Mouse (Mus musculus): ENCODE measurements at regions not wholly inside any gene's neighbourhood (a gene's known extent, or its start where the extent isn't known, plus 50 kb on each side); places are given as distances from the start of the nearest gene placed in this dataset.

- Histone ChIP-seq H3K4me3 (ENCODE audit: low read depth, low read length) (no peak overlapping the region), H3K9me3 (ENCODE audit: low read length) (no peaks in the 10 kb centered on the region), H3K27me3 (replicated peaks; ENCODE audit: insufficient read depth, low read length) (no peaks in the 10 kb centered on the region), H3K4me1 (ENCODE audit: insufficient read depth, low read depth, low read length) (no peaks in the 10 kb centered on the region), H3K36me3 (ENCODE audit: insufficient read depth, low read length) (no peaks in the 10 kb centered on the region), H3K27ac (ENCODE audit: low read length) (no peak overlapping the region), H3K4me2 (replicated peaks; ENCODE audit: low read depth, low read length) (no peak overlapping the region), H3K9ac (replicated peaks; ENCODE audit: low read depth) (no peak overlapping the region)
- TF ChIP-seq EP300 (IDR thresholded peaks at IDR 0.05) (no peak), CTCF (IDR thresholded peaks at IDR 0.05) (no peak)
- no peak for DNase-seq (ENCODE audit: low spot score)
- ATAC-seq: no peak
- 69% methylated on average over 5 of the region's 5 CpGs for WGBS
These were observed 2379.9 kb upstream of the Gm7489 start for GRCm38 (mm10) chr15:51504789-51505188.

- no peak overlapping the region for H3K4me3 ChIP-seq (ENCODE audit: low read depth, low read length)
- WGBS: 87% methylated on average over 2 of the region's 2 CpGs
- no peaks in the 10 kb centered on the region for H3K36me3 ChIP-seq (ENCODE audit: insufficient read depth, low read length)
- H3K27me3 ChIP-seq (replicated peaks; ENCODE audit: insufficient read depth, low read length): no peaks in the 10 kb centered on the region
- no peak for DNase-seq (ENCODE audit: low spot score)
- no peak overlapping the region for H3K4me2 ChIP-seq (replicated peaks; ENCODE audit: low read depth, low read length)
- no peak for ATAC-seq
- TF ChIP-seq CTCF (IDR thresholded peaks at IDR 0.05) (no peak), EP300 (IDR thresholded peaks at IDR 0.05) (no peak)
- no peaks in the 10 kb centered on the region for H3K9me3 ChIP-seq (ENCODE audit: low read length)
- H3K4me1 ChIP-seq (ENCODE audit: insufficient read depth, low read depth, low read length): no peaks in the 10 kb centered on the region
- no peak overlapping the region for H3K9ac ChIP-seq (replicated peaks; ENCODE audit: low read depth)
- H3K27ac ChIP-seq (ENCODE audit: low read length): no peak overlapping the region
These were observed 2377.6 kb upstream of the Gm7489 start for GRCm38 (mm10) chr15:51507126-51507525.

- DNase-seq (ENCODE audit: low spot score) (no peak), ATAC-seq (no peak)
- Histone ChIP-seq H3K4me3 (ENCODE audit: low read depth, low read length) (no peak overlapping the region), H3K4me1 (ENCODE audit: insufficient read depth, low read depth, low read length) (no peaks in the 10 kb centered on the region), H3K36me3 (ENCODE audit: insufficient read depth, low read length) (no peaks in the 10 kb centered on the region), H3K9me3 (ENCODE audit: low read length) (no peaks in the 10 kb centered on the region), H3K27ac (ENCODE audit: low read length) (no peak overlapping the region), H3K4me2 (replicated peaks; ENCODE audit: low read depth, low read length) (no peak overlapping the region), H3K9ac (replicated peaks; ENCODE audit: low read depth) (no peak overlapping the region), H3K27me3 (replicated peaks; ENCODE audit: insufficient read depth, low read length) (no peaks in the 10 kb centered on the region)
- TF ChIP-seq EP300 (IDR thresholded peaks at IDR 0.05) (no peak), CTCF (IDR thresholded peaks at IDR 0.05) (no peak)
- WGBS: 49% methylated on average over 5 of the region's 5 CpGs
These were observed 2373.4 kb upstream of the Gm7489 start for GRCm38 (mm10) chr15:51511319-51511718.

GRCm38 (mm10) chr15:51536317-51536716 is 2348.4 kb upstream of the Gm7489 start:
- Histone ChIP-seq H3K4me1 (ENCODE audit: insufficient read depth, low read depth, low read length) (no peaks in the 10 kb centered on the region), H3K9me3 (ENCODE audit: low read length) (no peaks in the 10 kb centered on the region), H3K27me3 (replicated peaks; ENCODE audit: insufficient read depth, low read length) (no peaks in the 10 kb centered on the region), H3K9ac (replicated peaks; ENCODE audit: low read depth) (no peak overlapping the region), H3K4me2 (replicated peaks; ENCODE audit: low read depth, low read length) (no peak overlapping the region), H3K27ac (ENCODE audit: low read length) (no peak overlapping the region), H3K4me3 (ENCODE audit: low read depth, low read length) (no peak overlapping the region), H3K36me3 (ENCODE audit: insufficient read depth, low read length) (no peaks in the 10 kb centered on the region)
- no peak for ATAC-seq
- TF ChIP-seq EP300 (IDR thresholded peaks at IDR 0.05) (no peak), CTCF (IDR thresholded peaks at IDR 0.05) (no peak)
- no peak for DNase-seq (ENCODE audit: low spot score)
- 52% methylated on average over 5 of the region's 5 CpGs for WGBS

GRCm38 (mm10) chr15:51551216-51551775 is 2333.4 kb upstream of the Gm7489 start:
- TF ChIP-seq CTCF (IDR thresholded peaks at IDR 0.05): no peak
- no peak for TF ChIP-seq EP300 (IDR thresholded peaks at IDR 0.05)
- H3K9me3 ChIP-seq (ENCODE audit: low read length): no peaks in the 10 kb centered on the region
- DNase-seq (ENCODE audit: low spot score): peak; percentile 10
- H3K4me3 ChIP-seq (ENCODE audit: low read depth, low read length): no peak overlapping the region
- no peaks in the 10 kb centered on the region for H3K27me3 ChIP-seq (replicated peaks; ENCODE audit: insufficient read depth, low read length)
- no peak overlapping the region for H3K4me2 ChIP-seq (replicated peaks; ENCODE audit: low read depth, low read length)
- no peak overlapping the region for H3K9ac ChIP-seq (replicated peaks; ENCODE audit: low read depth)
- H3K27ac ChIP-seq (ENCODE audit: low read length): no peak overlapping the region
- no peak for ATAC-seq
- no peaks in the 10 kb centered on the region for H3K4me1 ChIP-seq (ENCODE audit: insufficient read depth, low read depth, low read length)
- WGBS: 86% methylated on average over 4 of the region's 4 CpGs
- H3K36me3 ChIP-seq (ENCODE audit: insufficient read depth, low read length): no peaks in the 10 kb centered on the region

- Histone ChIP-seq H3K9ac (replicated peaks; ENCODE audit: low read depth) (no peak overlapping the region), H3K36me3 (ENCODE audit: insufficient read depth, low read length) (no peaks in the 10 kb centered on the region), H3K4me3 (ENCODE audit: low read depth, low read length) (no peak overlapping the region), H3K27me3 (replicated peaks; ENCODE audit: insufficient read depth, low read length) (no peaks in the 10 kb centered on the region), H3K9me3 (ENCODE audit: low read length) (no peaks in the 10 kb centered on the region), H3K4me2 (replicated peaks; ENCODE audit: low read depth, low read length) (no peak overlapping the region), H3K4me1 (ENCODE audit: insufficient read depth, low read depth, low read length) (no peaks in the 10 kb centered on the region), H3K27ac (ENCODE audit: low read length) (no peak overlapping the region)
- no peak for DNase-seq (ENCODE audit: low spot score)
- TF ChIP-seq EP300 (IDR thresholded peaks at IDR 0.05) (no peak), CTCF (IDR thresholded peaks at IDR 0.05) (no peak)
- no peak for ATAC-seq
These were observed 2326.5 kb upstream of the Gm7489 start for GRCm38 (mm10) chr15:51558215-51558614.

GRCm38 (mm10) chr15:51565543-51565942 is 2319.2 kb upstream of the Gm7489 start:
- H3K4me3 ChIP-seq (ENCODE audit: low read depth, low read length): no peak overlapping the region
- H3K4me1 ChIP-seq (ENCODE audit: insufficient read depth, low read depth, low read length): no peaks in the 10 kb centered on the region
- H3K36me3 ChIP-seq (ENCODE audit: insufficient read depth, low read length): no peaks in the 10 kb centered on the region
- H3K9me3 ChIP-seq (ENCODE audit: low read length): no peaks in the 10 kb centered on the region
- ATAC-seq (no peak), DNase-seq (ENCODE audit: low spot score) (no peak)
- H3K4me2 ChIP-seq (replicated peaks; ENCODE audit: low read depth, low read length): no peak overlapping the region
- WGBS: 84% methylated on average over 3 of the region's 3 CpGs
- TF ChIP-seq CTCF (IDR thresholded peaks at IDR 0.05): no peak
- no peak for TF ChIP-seq EP300 (IDR thresholded peaks at IDR 0.05)
- H3K27ac ChIP-seq (ENCODE audit: low read length): no peak overlapping the region
- no peaks in the 10 kb centered on the region for H3K27me3 ChIP-seq (replicated peaks; ENCODE audit: insufficient read depth, low read length)
- no peak overlapping the region for H3K9ac ChIP-seq (replicated peaks; ENCODE audit: low read depth)

Measured in lung, postnatal 0 days (tissue).